Mouse (Mus musculus) embryonic facial prominence, embryonic 14.5 days (tissue): ENCODE data around the gene Phactr2. TPM values are rescaled to one million over a fixed set of nuclear protein-coding genes. Genes with fewer than 3 reads are reported as not detected.
A peak's percentile ranks its signal among the peaks of the same experiment; 100 is the strongest.

Experiments
- ATAC-seq: fragments of 200-750 bp; cut with Nextera tagmentation; 2 replicates; pipeline ENCODE4 v1.8.0; 2017; ENCODE audit warnings: low read depth, moderate number of reproducible peaks, moderate TSS enrichment
- DNase-seq: peaks from one replicate; pipeline ENCODE4 v3.0.0-alpha.2; 2015; ENCODE audit warnings: low spot score
- H3K27ac ChIP-seq: fragments of 300-500 bp; sonication (generic); replicated peaks from 2 replicates; pipeline ENCODE4 v1.5.1; 2014; ENCODE audit warnings: low read depth, mild to moderate bottlenecking, low read length, moderate library complexity
- H3K27me3 ChIP-seq: fragments of 300-500 bp; sonication (generic); replicated peaks from 2 replicates; pipeline ENCODE4 v1.6.1; 2014; ENCODE audit warnings: low read length; ENCODE audit not compliant: control insufficient read depth, insufficient read depth
- H3K36me3 ChIP-seq: fragments of 300-500 bp; sonication (generic); 2 replicates; pipeline ENCODE4 v1.6.1; 2014; ENCODE audit warnings: low read length, mixed read lengths; ENCODE audit not compliant: control insufficient read depth, insufficient read depth
- H3K4me1 ChIP-seq: fragments of 300-500 bp; sonication (generic); 2 replicates; pipeline ENCODE4 v1.6.1; 2014; ENCODE audit warnings: antibody characterized with exemption, low read length; ENCODE audit not compliant: control insufficient read depth, insufficient read depth
- H3K4me2 ChIP-seq: fragments of 300-500 bp; sonication (generic); 2 replicates; pipeline ENCODE4 v1.6.1; 2014; ENCODE audit warnings: low read depth, mild to moderate bottlenecking, low read length, moderate library complexity, mixed read lengths
- H3K4me3 ChIP-seq: fragments of 300-500 bp; sonication (generic); 2 replicates; pipeline ENCODE4 v1.5.1; 2014; ENCODE audit warnings: low read depth, mild to moderate bottlenecking, low read length
- H3K9ac ChIP-seq: fragments of 300-500 bp; sonication (generic); 2 replicates; pipeline ENCODE4 v1.6.1; 2014; ENCODE audit warnings: low read depth, mild to moderate bottlenecking, low read length, moderate library complexity, mixed read lengths
- H3K9me3 ChIP-seq: fragments of 300-500 bp; sonication (generic); 2 replicates; pipeline ENCODE4 v1.6.1; 2016; ENCODE audit warnings: low read length; ENCODE audit not compliant: control insufficient read depth
- WGBS: fragments of 180-500 bp; shearing (Covaris S2); extraction: QIAGEN DNeasy Blood & Tissue Kit; methylation state at CpG from one replicate; pipeline ENCODE4 v1.1.7; 2014; 5-methylcytosine and 5-hydroxymethylcytosine counted together
- polyA plus RNA-seq: library from polyadenylated mRNA; unstranded; fragments of >200 nt; fragmentation: Nextera tagmentation; extraction: Ambion mirVana; gene quantifications from 2 replicates; pipeline ENCODE4 v1.2.1, GENCODE M21; 2014

The Phactr2 gene
- polyA plus RNA-seq, 1 experiment from 2014 or later = 37.8 TPM

DNA sequence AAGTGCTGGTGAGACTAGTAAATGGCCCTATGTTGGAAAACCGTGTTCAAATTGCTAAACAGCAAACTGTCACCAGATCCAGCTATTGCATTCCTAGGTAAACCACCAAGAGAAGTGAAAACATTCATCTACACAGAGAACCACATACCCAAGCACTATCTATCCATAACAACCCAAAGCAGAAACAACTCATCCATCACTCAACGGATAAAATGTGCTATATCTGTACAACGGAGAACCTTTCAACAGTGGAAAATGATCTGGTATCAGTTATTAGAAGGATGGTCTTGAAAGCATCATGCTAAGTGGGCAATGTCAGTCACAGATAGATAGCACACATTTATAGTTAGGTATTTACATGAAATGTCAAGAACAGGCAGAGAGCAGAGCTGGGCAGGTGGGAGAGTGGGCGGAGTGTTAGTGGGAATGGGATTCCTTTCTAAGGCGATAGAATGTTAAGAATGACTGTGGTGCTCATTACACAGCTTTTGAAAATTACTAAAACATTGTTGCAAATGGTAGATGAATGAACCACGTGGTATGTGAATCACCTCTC lies 193.8 kb downstream of the Phactr2 start:
- no peak for ATAC-seq
- DNase-seq = no peak
- 73% methylated on average over 6 of the region's 6 CpGs for WGBS

DNA sequence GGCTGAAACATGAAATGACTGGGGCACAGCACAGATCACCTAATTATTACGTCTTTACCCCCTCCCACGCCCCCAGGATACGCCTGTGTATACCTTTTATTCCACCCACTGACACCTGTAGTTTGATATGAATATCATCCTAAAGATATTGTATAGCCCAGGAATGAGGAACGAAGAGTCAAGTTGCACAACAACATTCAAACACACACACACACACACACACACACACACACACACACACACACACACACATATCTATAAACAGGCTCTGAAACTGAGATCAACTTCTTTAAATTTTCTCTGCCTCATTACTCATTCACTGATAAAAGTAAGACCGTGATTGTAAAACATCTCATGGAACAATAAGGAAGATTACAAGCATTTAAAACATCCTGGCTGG lies 197.9 kb downstream of the Phactr2 start:
- WGBS = 86% methylated on average over 5 of the region's 5 CpGs

More for the DNA sequence above, 193.8 kb downstream of the Phactr2 start:
- Histone ChIP-seq H3K9me3 (no peaks in the 10 kb centered on the region), H3K4me1 (no peaks in the 10 kb centered on the region), H3K27me3 (no peaks in the 10 kb centered on the region), H3K4me2 (no peak overlapping the region), H3K4me3 (no peak overlapping the region), H3K36me3 (0 out of 2 replicates have a peak, but pooled peaks cover 3% of the 10 kb centered on the region), H3K27ac (no peak overlapping the region), H3K9ac (no peak overlapping the region)

DNA sequence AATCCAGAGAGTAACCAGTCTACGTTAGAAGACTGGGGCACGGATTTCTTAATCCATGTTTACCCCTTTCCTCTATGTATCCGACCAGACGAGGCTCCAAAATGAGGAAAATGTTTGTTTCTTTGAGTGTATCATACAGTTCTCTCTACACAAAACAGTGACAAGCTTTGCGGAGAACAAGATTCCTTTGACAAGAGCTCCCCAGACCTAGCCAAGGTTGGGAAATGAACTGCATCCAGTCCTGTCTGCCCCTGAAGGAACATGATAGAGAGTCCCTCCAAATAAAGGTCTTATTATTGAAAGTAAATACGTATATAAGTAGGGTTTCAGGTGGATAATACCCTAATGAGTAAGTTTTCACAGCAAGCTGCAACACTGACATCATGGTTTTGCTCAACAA lies 199.1 kb downstream of the Phactr2 start:
- 0 out of 2 replicates have a peak, but pooled peaks cover 2% of the 10 kb centered on the region for H3K36me3 ChIP-seq
- no peak overlapping the region for H3K4me3 ChIP-seq
- H3K9me3 ChIP-seq = no peaks in the 10 kb centered on the region
- no peak overlapping the region for H3K27ac ChIP-seq
- no peak for ATAC-seq
- no peaks in the 10 kb centered on the region for H3K4me1 ChIP-seq
- 79% methylated on average over 6 of the region's 6 CpGs for WGBS
- DNase-seq = no peak
- no peak overlapping the region for H3K9ac ChIP-seq
- H3K4me2 ChIP-seq = no peak overlapping the region
- H3K27me3 ChIP-seq = no peaks in the 10 kb centered on the region

More for the DNA sequence above, 197.9 kb downstream of the Phactr2 start:
- DNase-seq (no peak), ATAC-seq (no peak)
- H3K36me3 ChIP-seq = 0 out of 2 replicates have a peak, but pooled peaks cover 2% of the 10 kb centered on the region
- no peaks in the 10 kb centered on the region for H3K27me3 ChIP-seq
- no peaks in the 10 kb centered on the region for H3K9me3 ChIP-seq
- no peak overlapping the region for H3K9ac ChIP-seq
- H3K4me2 ChIP-seq = no peak overlapping the region
- H3K4me3 ChIP-seq = no peak overlapping the region
- H3K27ac ChIP-seq = no peak overlapping the region
- no peaks in the 10 kb centered on the region for H3K4me1 ChIP-seq

DNA sequence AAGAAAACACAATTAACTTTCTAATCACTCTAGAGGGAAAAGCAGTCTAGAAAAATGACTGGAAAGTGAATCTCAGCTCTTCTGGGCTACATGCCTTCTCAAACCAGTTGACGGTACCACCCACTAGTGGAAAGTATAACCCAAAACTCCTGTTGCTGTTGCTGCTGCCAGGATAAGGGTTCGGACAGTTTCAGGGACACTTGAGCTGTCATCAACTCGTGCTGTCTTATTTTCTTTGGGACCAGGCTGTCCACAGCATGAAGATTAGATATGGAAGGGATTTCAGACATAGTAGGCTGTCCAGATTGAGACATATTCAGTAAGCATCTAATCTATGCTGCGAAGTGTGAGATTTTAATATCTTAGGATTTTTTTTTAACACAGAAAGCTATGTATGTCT lies 199.5 kb downstream of the Phactr2 start:
- DNase-seq = no peak
- Histone ChIP-seq H3K4me1 (no peaks in the 10 kb centered on the region), H3K9me3 (no peaks in the 10 kb centered on the region), H3K4me3 (no peak overlapping the region), H3K4me2 (no peak overlapping the region), H3K27me3 (no peaks in the 10 kb centered on the region), H3K27ac (no peak overlapping the region), H3K36me3 (0 out of 2 replicates have a peak, but pooled peaks cover 2% of the 10 kb centered on the region), H3K9ac (no peak overlapping the region)
- ATAC-seq = no peak
- WGBS = 89% methylated on average over 4 of the region's 4 CpGs

DNA sequence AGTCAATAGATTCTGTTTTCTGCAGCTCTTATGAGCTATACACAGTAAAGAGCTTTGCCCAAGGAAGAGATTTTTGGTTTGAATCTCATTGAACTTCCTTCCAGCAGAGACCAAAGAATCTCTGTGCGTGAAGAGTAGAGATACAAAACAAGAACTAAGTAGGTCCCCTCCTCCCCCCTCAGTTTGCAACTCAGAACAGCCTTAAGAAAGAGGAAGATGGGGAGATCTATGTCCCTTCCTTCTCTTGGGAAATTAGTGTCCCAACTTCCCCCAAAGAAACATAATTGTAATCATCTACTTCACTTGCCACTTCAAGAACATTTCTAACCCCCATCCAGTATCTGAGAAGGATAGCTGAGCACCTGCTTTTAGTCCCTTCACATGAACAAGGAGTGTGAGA lies 200.5 kb downstream of the Phactr2 start:
- DNase-seq (no peak), ATAC-seq (no peak)
- H3K9me3 ChIP-seq = no peaks in the 10 kb centered on the region
- no peaks in the 10 kb centered on the region for H3K4me1 ChIP-seq
- 91% methylated on average over 1 of the region's 1 CpGs for WGBS
- 0 out of 2 replicates have a peak, but pooled peaks cover 2% of the 10 kb centered on the region for H3K36me3 ChIP-seq
- H3K4me3 ChIP-seq = no peak overlapping the region
- no peak overlapping the region for H3K9ac ChIP-seq
- no peak overlapping the region for H3K4me2 ChIP-seq
- H3K27me3 ChIP-seq = no peaks in the 10 kb centered on the region
- H3K27ac ChIP-seq = no peak overlapping the region

DNA sequence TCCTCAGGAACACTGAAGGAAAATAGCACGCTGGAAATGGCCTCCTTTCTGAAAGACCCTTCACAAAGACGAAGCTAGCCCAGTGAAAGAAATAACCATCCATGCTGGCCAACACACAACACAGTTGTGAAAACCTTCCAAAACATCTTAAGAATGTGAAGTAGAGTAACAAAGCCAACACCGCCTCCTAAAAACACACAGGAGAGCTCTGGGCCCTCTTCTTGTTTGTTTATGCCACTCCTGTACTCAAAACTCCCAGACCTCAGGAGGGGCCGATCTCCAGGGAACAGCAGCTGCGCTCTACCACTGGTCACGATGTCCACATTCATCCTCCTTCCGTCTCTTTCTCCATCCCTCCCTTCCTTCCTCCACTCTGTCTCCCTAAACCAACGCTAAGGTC lies 202.5 kb downstream of the Phactr2 start:
- no peak for DNase-seq
- Histone ChIP-seq H3K27ac (peak overlapping the region; percentile 11; the same call in 1 of the 2 replicates), H3K4me2 (no peak overlapping the region), H3K4me1 (no peaks in the 10 kb centered on the region), H3K4me3 (no peak overlapping the region), H3K9me3 (no peaks in the 10 kb centered on the region), H3K36me3 (0 out of 2 replicates have a peak, but pooled peaks cover 7% of the 10 kb centered on the region), H3K9ac (no peak overlapping the region), H3K27me3 (no peaks in the 10 kb centered on the region)
- WGBS = 83% methylated on average over 8 of the region's 8 CpGs
- ATAC-seq = no peak

DNA sequence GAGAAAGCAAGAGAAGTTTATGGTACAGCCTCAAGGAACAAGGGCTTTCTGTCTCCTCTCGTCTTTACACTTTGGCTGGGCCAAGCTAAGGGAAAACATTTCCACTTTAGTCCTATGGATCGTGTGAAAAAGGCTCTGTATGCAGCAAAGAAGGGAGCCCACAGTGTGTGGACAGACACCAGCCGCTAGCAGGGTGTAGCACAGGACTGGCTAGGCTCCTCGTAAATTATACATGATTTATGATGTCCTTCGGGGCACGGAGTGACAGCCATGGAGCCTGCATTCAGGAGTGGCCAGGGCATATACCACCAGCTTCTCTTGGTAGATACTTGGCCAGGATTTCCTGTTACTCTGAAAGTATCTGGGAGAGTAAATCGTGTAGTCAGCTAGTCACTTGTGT lies 203.1 kb downstream of the Phactr2 start:
- no peaks in the 10 kb centered on the region for H3K4me1 ChIP-seq
- no peak overlapping the region for H3K9ac ChIP-seq
- ATAC-seq = no peak
- 0 out of 2 replicates have a peak, but pooled peaks cover 11% of the 10 kb centered on the region for H3K36me3 ChIP-seq
- DNase-seq = no peak
- 77% methylated on average over 7 of the region's 7 CpGs for WGBS
- H3K4me3 ChIP-seq = no peak overlapping the region
- H3K27me3 ChIP-seq = no peaks in the 10 kb centered on the region
- H3K4me2 ChIP-seq = no peak overlapping the region
- no peaks in the 10 kb centered on the region for H3K9me3 ChIP-seq
- H3K27ac ChIP-seq = peak overlapping the region; percentile 11; the same call in 1 of the 2 replicates

DNA sequence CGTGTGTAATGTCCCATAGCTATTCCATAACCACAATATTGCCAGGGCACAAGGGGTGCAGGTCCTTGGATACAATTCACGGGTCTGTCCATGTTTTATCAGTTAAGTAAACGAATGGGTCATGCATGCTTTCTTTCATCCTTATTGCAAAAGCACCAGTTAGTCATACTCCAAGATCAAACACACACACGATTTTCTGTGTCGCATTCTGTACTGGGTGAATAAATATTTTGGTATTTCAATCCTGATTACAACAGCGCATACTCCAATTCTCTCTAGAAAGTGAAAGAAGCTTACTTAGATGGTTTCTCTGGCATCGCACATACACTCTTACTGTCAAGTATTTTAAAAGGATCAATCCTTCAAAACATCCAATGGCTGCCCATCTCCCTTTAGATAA lies 203.9 kb downstream of the Phactr2 start:
- no peak for ATAC-seq
- 76% methylated on average over 7 of the region's 7 CpGs for WGBS

DNA sequence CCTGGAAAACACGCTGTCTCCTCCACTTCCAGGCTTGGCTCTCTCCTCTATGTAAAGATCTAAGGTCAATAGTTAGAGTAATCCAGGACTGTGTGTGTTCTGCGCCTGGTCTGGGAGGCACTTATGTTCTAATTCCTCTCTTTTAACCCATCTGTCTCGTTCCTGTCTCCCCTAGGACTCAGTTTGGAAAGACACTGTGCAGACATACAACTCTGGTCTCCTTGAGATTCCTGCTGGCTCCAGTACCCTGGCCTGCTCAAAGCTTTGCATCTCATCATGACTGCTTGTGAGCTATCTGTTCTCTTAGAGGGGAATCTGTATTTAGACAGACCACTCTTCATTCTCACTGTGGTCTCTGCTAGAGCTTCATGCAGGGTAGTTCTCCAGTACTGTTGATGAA lies 215.0 kb downstream of the Phactr2 start:
- H3K4me1 ChIP-seq = no peaks in the 10 kb centered on the region
- H3K27me3 ChIP-seq = no peaks in the 10 kb centered on the region
- H3K4me3 ChIP-seq = no peak overlapping the region
- 90% methylated on average over 3 of the region's 3 CpGs for WGBS
- no peak overlapping the region for H3K9ac ChIP-seq
- no peak overlapping the region for H3K4me2 ChIP-seq
- ATAC-seq (peak; percentile 30; the same call in 1 of the 2 replicates), DNase-seq (peak; percentile 38)
- peaks cover 18% of the 10 kb centered on the region; the same call in 1 of the 2 replicates for H3K36me3 ChIP-seq
- H3K9me3 ChIP-seq = no peaks in the 10 kb centered on the region
- no peak overlapping the region for H3K27ac ChIP-seq

More for the DNA sequence above, 203.9 kb downstream of the Phactr2 start:
- no peak overlapping the region for H3K9ac ChIP-seq
- H3K36me3 ChIP-seq = 0 out of 2 replicates have a peak, but pooled peaks cover 11% of the 10 kb centered on the region
- no peak overlapping the region for H3K27ac ChIP-seq
- H3K27me3 ChIP-seq = no peaks in the 10 kb centered on the region
- no peaks in the 10 kb centered on the region for H3K4me1 ChIP-seq
- H3K4me2 ChIP-seq = no peak overlapping the region
- H3K4me3 ChIP-seq = no peak overlapping the region
- no peaks in the 10 kb centered on the region for H3K9me3 ChIP-seq
- DNase-seq = no peak
